Mouse (Mus musculus) T-helper 2 cell (primary cell): ENCODE measurements around the gene Cep112.

Experiments used
- in situ Hi-C: fragments of 300-600 bp; cut with MboI, MseI; formaldehyde crosslinking; loops from one replicate; pipeline ENCODE4 v1.15.1; 2025; ENCODE audit warnings: high pct_unique_total_duplicates

The Cep112 gene

GRCm38 (mm10) chr11:108901670-108902069, 476.7 kb downstream of the Cep112 start:
- in situ Hi-C loops: no loop called here

DNA sequence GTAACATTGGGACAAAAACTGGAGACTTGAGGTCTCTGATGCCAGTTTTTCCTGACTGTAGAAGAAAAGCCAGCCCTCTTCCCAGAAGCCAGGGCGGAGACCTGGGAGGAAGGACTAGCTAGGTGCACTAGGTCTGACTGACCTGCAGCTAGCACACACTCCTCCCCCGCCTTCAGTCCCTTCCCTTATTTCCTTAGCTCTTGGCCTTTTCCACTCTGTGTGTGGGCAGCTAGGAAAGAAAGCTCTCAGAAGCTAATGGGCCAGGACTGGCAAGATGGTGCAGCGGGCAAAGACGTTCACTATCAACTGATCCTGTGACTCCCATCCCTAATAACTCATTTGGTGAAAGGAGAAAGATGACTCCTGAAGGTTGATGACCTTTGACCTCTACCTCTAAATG, 477.3 kb downstream of the Cep112 start:
- in situ Hi-C loops: no loop called here

GRCm38 (mm10) chr11:108906590-108907254, 481.7 kb downstream of the Cep112 start:
- in situ Hi-C loops: no loop called here

GRCm38 (mm10) chr11:108909396-108910195, 484.6 kb downstream of the Cep112 start:
- in situ Hi-C loops: no loop called here
